Mouse (Mus musculus) ES-Bruce4 (cell line): ENCODE results near the gene Tctn3.

Experiments
- CTCF ChIP-seq: IDR thresholded peaks from one replicate; pipeline ENCODE4 v1.8.1; 2011; ENCODE audit warnings: low read depth, low read length
- EP300 ChIP-seq: IDR thresholded peaks from 2 replicates; pipeline ENCODE4 v1.6.1; 2011; ENCODE audit warnings: low read depth, low read length; ENCODE audit not compliant: insufficient read depth
- POLR2A ChIP-seq: IDR thresholded peaks from one replicate; pipeline ENCODE4 v1.8.1; 2011; ENCODE audit warnings: low read length; ENCODE audit not compliant: insufficient read depth

DNA sequence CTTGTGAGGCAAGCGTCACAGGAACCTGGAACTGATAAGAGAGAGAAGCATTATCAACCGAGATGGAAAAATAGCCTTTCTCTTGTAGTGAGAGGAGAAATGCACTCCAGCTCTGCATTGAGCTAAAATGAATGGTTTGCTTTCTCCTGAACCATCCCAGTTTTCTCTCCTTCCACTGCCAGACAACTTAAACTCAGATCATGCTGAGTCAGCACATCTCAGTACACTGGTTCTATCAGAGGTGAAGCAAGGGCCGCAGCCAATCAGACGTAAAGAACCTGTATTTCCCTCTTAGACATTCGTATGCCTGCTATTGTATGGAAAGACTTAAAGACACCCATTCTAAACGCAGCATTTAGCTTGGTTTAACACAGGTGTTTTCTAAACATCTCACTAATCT, 4.4 kb downstream of the Tctn3 start:
- no peak for TF ChIP-seq CTCF
- no peak for TF ChIP-seq POLR2A
- no peak for TF ChIP-seq EP300
